ENCODE assay signal across 8 mouse cellular contexts in genomic region chr11:116852891-116853511, GRCm38 (mm10). TPM values are rescaled to one million over a fixed set of nuclear protein-coding genes. Genes with fewer than 3 reads are reported as not detected.
DNase-seq lines count a peak whose midpoint lies in the region; ATAC-seq lines count a peak whose summit lies in the region.

Srsf2 (minus strand) TSS chr11:116853094.

- peak; percentile 91 for ATAC-seq in hindbrain, embryonic 12.5 days (ENCODE audit: low FRiP score)

- H3K36me3 ChIP-seq in hindbrain, embryonic 12.5 days, result peaks cover 22% of the 10 kb centered on the region

- H3K4me2 ChIP-seq in hindbrain, embryonic 12.5 days (replicated peaks), result peak within 1 kb of the TSS; percentile 64

- peaks cover 24% of the 10 kb centered on the region for H3K4me1 ChIP-seq in hindbrain, embryonic 12.5 days

- DNase-seq in Muller cell, postnatal 12 days (ENCODE audit: inconsistent ontology term), result peak; percentile 98
- peak; percentile 97 for DNase-seq in cerebellum, adult 9-11 months
- peak; percentile 97 for DNase-seq in frontal cortex, postnatal 10 days (ENCODE audit: low spot score in 2 of 2)
- DNase-seq in layer of hippocampus, postnatal 25 days (ENCODE audit: extremely low spot score in 1 of 2, low spot score in 1 of 2), result peak; percentile 96 to 99
- DNase-seq in lung, postnatal 25 days (ENCODE audit: low spot score), result peak; percentile 96
- peak; percentile 98 for DNase-seq in retina, embryonic 14.5 days (ENCODE audit: low spot score)
- peak; percentile 97 for DNase-seq in thymus, postnatal 4 days

- no peaks in the 10 kb centered on the region for H3K9me3 ChIP-seq in hindbrain, embryonic 12.5 days (replicated peaks)

- peak within 1 kb of the TSS; percentile 97 for H3K27ac ChIP-seq in hindbrain, embryonic 12.5 days

- WGBS in hindbrain, embryonic 12.5 days, result under 1% methylated on average over 66 of the region's 74 CpGs

- peak within 1 kb of the TSS; percentile 99 for H3K9ac ChIP-seq in hindbrain, embryonic 12.5 days

- peak within 1 kb of the TSS; percentile 100 for H3K4me3 ChIP-seq in hindbrain, embryonic 12.5 days

- no peaks in the 10 kb centered on the region for H3K27me3 ChIP-seq in hindbrain, embryonic 12.5 days

RNA-seq across cellular contexts. Expression of gene Srsf2, which starts in this region (rescaled TPM):
- 822 and 828 TPM in 2 replicates for polyA plus RNA-seq in hindbrain, embryonic 12.5 days (2016; fragmentation: Nextera tagmentation; extraction: Ambion mirVana)
- total RNA-seq in layer of hippocampus, postnatal 25 days (2021), result 100 to 1,000 TPM; 156 to 162 TPM

Comparison
In these comparisons a context has a peak if more than half of its experiments do, and no peak if none do; other contexts are left out.
1. Peak in every context shown above with its lines: DNase-seq, ATAC-seq, H3K4me3 ChIP-seq and H3K27ac ChIP-seq.